Mouse (Mus musculus) midbrain, embryonic 13.5 days (tissue): Measurements from ENCODE around the gene Mb21d2. TPM values are rescaled to one million over a fixed set of nuclear protein-coding genes. Genes with fewer than 3 reads are reported as not detected.
A peak's percentile ranks its signal among the peaks of the same experiment; 100 is the strongest.

Source experiments
- ATAC-seq: fragments of 200-750 bp; cut with Nextera tagmentation; 2 replicates; pipeline ENCODE4 v1.8.0; 2017; ENCODE audit warnings: mild to moderate bottlenecking, moderate TSS enrichment, moderate library complexity
- H3K27ac ChIP-seq: fragments of 300-500 bp; sonication (generic); 2 replicates; pipeline ENCODE4 v1.5.1; 2015; ENCODE audit warnings: inconsistent platforms, mild to moderate bottlenecking, moderate library complexity
- H3K27me3 ChIP-seq: fragments of 300-500 bp; sonication (generic); 2 replicates; pipeline ENCODE4 v1.6.1; 2015; ENCODE audit warnings: mild to moderate bottlenecking, inconsistent platforms
- H3K36me3 ChIP-seq: fragments of 300-500 bp; sonication (generic); 2 replicates; pipeline ENCODE4 v1.6.1; 2015; ENCODE audit warnings: mild to moderate bottlenecking, inconsistent platforms
- H3K4me1 ChIP-seq: fragments of 300-500 bp; sonication (generic); replicated peaks from 2 replicates; pipeline ENCODE4 v1.6.1; 2015; ENCODE audit warnings: inconsistent platforms
- H3K4me2 ChIP-seq: fragments of 300-500 bp; sonication (generic); replicated peaks from 2 replicates; pipeline ENCODE4 v1.6.1; 2015; ENCODE audit warnings: moderate library complexity, mild to moderate bottlenecking, inconsistent platforms
- H3K4me3 ChIP-seq: fragments of 300-500 bp; sonication (generic); replicated peaks from 2 replicates; pipeline ENCODE4 v1.5.1; 2015; ENCODE audit warnings: mild to moderate bottlenecking, inconsistent platforms
- H3K9ac ChIP-seq: fragments of 300-500 bp; sonication (generic); replicated peaks from 2 replicates; pipeline ENCODE4 v1.6.1; 2015; ENCODE audit warnings: mild to moderate bottlenecking, inconsistent platforms
- H3K9me3 ChIP-seq: fragments of 300-500 bp; sonication (generic); 2 replicates; pipeline ENCODE4 v1.6.1; 2016; ENCODE audit warnings: mild to moderate bottlenecking, inconsistent platforms
- WGBS: fragments of 180-500 bp; shearing (Covaris S2); methylation state at CpG from one replicate; pipeline ENCODE4 v1.1.7; 2015; 5-methylcytosine and 5-hydroxymethylcytosine counted together
- polyA plus RNA-seq: library from polyadenylated mRNA; unstranded; fragments of >200 nt; fragmentation: Nextera tagmentation; extraction: Ambion mirVana; gene quantifications from 2 replicates; pipeline ENCODE4 v1.2.1, GENCODE M21; 2015

Mb21d2 gene
- polyA plus RNA-seq, 1 experiment from 2014 or later = 8.5 TPM

DNA sequence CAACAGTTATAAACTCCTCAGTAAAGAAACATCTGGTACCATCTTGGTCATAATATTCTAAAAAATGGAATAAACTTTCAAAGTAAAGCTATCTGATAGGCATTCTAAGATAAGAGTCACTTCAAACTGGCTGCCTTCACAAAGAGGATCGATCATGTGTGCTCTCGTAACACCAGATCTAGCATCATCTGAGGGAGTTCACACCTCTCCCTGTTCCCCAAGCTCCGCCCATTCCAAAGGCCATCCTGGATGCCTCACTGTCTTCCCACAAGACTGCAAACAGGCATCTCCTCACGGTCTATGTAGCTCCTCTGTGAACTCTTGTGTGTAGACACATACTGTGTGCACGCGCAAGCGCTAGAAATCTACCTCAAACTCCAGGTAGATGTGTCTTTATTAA, 32.9 kb downstream of the Mb21d2 start:
- Histone ChIP-seq H3K4me3 (no peak overlapping the region), H3K9me3 (no peaks in the 10 kb centered on the region), H3K27ac (no peak overlapping the region), H3K9ac (no peak overlapping the region), H3K36me3 (no peaks in the 10 kb centered on the region), H3K27me3 (no peaks in the 10 kb centered on the region), H3K4me2 (no peak overlapping the region), H3K4me1 (peaks cover 25% of the 10 kb centered on the region)
- 96% methylated on average over 7 of the region's 7 CpGs for WGBS
- ATAC-seq = no peak

DNA sequence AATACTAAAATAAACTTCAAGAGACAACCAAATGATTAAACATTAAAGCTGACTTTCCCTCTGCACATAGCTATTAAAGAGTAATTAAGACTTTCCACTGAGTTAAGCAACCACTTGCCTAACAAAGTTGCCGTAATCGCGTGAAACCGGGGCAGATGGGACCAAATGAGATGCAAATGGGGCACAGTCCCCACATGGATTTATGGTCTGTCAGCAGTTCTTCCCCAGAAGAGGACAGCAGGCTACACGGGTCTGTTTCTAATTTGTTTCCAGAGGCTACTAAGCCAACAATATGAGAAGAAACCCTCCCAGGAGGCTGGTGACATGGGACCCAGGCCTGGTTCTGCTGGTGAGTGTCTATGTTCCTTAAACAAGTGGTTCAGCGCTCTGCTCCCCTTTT, 34.6 kb downstream of the Mb21d2 start:
- ATAC-seq = no peak
- Histone ChIP-seq H3K4me2 (no peak overlapping the region), H3K36me3 (peaks cover 2% of the 10 kb centered on the region), H3K27me3 (no peaks in the 10 kb centered on the region), H3K4me3 (no peak overlapping the region), H3K9ac (no peak overlapping the region), H3K4me1 (peaks cover 18% of the 10 kb centered on the region), H3K27ac (no peak overlapping the region), H3K9me3 (peaks cover 1% of the 10 kb centered on the region; the same call in 1 of the 2 replicates)
- 58% methylated on average over 6 of the region's 6 CpGs for WGBS

- 35% methylated on average over 5 of the region's 5 CpGs for WGBS
- Histone ChIP-seq H3K9ac (no peak overlapping the region), H3K27me3 (no peaks in the 10 kb centered on the region), H3K36me3 (peaks cover 6% of the 10 kb centered on the region), H3K9me3 (peaks cover 10% of the 10 kb centered on the region; the same call in 1 of the 2 replicates), H3K27ac (no peak overlapping the region), H3K4me1 (peaks cover 4% of the 10 kb centered on the region), H3K4me2 (no peak overlapping the region), H3K4me3 (no peak overlapping the region)
- ATAC-seq = no peak
These were observed 36.2 kb downstream of the Mb21d2 start for GRCm38 (mm10) chr16:28893266-28893665.

DNA sequence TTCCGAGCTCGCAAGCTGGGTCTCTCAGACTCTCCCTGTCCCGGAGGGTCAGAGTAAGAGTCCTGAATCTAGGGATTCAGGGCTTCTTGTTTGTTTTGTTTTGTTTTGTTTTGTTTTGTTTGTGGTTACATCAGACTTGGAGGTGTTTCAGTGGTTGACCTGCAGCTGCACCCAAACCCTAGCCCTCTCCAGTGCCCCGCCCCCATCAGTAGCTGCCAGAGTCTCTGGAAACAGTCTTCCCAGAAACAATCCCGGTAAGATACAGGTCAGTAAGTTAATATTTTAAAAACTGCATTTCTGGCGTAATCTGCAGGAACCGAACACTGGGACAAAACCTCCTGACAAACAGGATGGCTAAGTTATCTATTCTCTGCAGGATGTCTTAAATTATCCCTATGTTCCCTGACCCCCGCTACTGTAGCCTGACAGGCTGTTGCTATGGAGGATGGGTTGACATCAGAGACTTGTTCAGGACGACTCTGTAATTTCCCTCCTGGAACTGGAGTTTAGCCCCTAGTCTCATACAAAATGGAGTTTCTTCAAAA, 43.2 kb downstream of the Mb21d2 start:
- Histone ChIP-seq H3K9ac (no peak overlapping the region), H3K36me3 (peaks cover 6% of the 10 kb centered on the region), H3K4me3 (no peak overlapping the region), H3K4me1 (peaks cover 36% of the 10 kb centered on the region), H3K27ac (no peak overlapping the region), H3K27me3 (no peaks in the 10 kb centered on the region), H3K9me3 (peaks cover 10% of the 10 kb centered on the region; the same call in 1 of the 2 replicates), H3K4me2 (no peak overlapping the region)
- no peak for ATAC-seq
- 82% methylated on average over 9 of the region's 9 CpGs for WGBS

DNA sequence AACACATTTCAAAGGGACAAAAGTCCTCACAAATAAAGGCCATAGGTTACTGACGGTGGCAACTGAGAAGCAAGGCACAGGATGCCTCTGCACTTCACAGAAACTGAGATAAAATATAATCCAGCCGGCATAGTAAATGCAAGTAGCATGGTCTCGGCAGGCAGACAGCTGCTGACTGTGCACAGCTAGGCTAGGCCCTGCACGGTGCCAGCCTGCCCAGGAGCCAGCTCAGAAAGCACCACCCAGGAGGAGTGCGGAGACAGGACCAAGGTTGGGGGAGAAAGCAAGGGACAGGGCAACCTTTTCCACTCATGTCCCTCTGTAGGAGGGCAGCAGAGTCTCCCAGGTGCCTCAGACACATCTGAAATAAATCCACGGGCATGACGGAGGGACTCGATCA, 44.0 kb downstream of the Mb21d2 start:
- no peak overlapping the region for H3K9ac ChIP-seq
- H3K4me2 ChIP-seq = no peak overlapping the region
- no peak overlapping the region for H3K4me3 ChIP-seq
- H3K27me3 ChIP-seq = no peaks in the 10 kb centered on the region
- peaks cover 10% of the 10 kb centered on the region; the same call in 1 of the 2 replicates for H3K9me3 ChIP-seq
- 71% methylated on average over 8 of the region's 8 CpGs for WGBS
- H3K4me1 ChIP-seq = peaks cover 44% of the 10 kb centered on the region
- ATAC-seq = peak; percentile 51; the same call in 1 of the 2 replicates
- peaks cover 6% of the 10 kb centered on the region for H3K36me3 ChIP-seq
- no peak overlapping the region; the same call in 1 of the 2 replicates for H3K27ac ChIP-seq

GRCm38 (mm10) chr16:28884661-28885060, 44.8 kb downstream of the Mb21d2 start:
- Histone ChIP-seq H3K4me3 (no peak overlapping the region), H3K27me3 (no peaks in the 10 kb centered on the region), H3K27ac (no peak overlapping the region), H3K4me1 (peaks cover 50% of the 10 kb centered on the region), H3K4me2 (no peak overlapping the region), H3K36me3 (peaks cover 2% of the 10 kb centered on the region), H3K9ac (no peak overlapping the region), H3K9me3 (0 out of 2 replicates have a peak, but pooled peaks cover 6% of the 10 kb centered on the region)
- no peak for ATAC-seq
- 92% methylated on average over 5 of the region's 5 CpGs for WGBS

- no peaks in the 10 kb centered on the region for H3K27me3 ChIP-seq
- ATAC-seq = no peak
- H3K4me3 ChIP-seq = no peak overlapping the region
- no peak overlapping the region for H3K4me2 ChIP-seq
- 72% methylated on average over 8 of the region's 8 CpGs for WGBS
- no peak overlapping the region for H3K9ac ChIP-seq
- H3K36me3 ChIP-seq = no peaks in the 10 kb centered on the region
- no peaks in the 10 kb centered on the region for H3K9me3 ChIP-seq
- H3K27ac ChIP-seq = peak overlapping the region; percentile 17; the same call in 1 of the 2 replicates
- peaks cover 56% of the 10 kb centered on the region for H3K4me1 ChIP-seq
These were observed 45.8 kb downstream of the Mb21d2 start for GRCm38 (mm10) chr16:28883649-28884048.

DNA sequence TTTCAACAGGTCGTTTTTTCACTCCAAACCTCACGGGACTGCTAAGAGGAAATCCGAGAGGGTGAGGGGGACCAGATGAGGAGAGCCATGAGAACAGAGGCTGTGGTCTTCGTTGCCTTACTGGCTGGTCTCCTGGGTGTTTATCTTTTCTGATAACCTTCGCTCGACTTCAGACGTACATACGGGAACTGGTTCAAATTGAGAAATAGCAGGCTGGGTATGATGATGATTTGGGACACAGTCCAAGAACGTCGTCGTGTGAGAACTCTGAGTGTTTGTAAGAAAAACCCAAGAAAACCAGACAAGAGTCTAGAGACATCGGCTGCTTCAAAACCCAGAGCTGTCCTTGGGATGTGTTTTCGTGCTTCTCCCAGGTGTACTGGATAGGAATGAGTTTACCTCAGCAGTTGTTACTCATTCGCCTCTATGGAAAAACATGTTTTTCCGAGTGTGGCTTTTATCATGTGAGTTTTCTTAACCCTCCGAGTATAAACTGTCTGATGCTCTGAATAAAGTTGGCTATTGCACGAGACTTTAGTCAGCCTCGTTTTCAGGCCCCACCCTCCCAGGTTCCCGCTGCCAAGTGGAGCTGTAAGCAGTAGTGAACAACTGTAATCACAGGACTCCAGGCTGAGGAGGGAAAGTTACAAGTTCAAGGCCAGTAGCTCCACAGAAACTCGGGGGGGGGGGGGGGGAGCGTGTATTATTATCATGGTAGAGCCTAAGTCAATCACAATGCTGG, 46.6 kb downstream of the Mb21d2 start:
- H3K4me2 ChIP-seq = no peak overlapping the region
- H3K36me3 ChIP-seq = no peaks in the 10 kb centered on the region
- H3K4me3 ChIP-seq = no peak overlapping the region
- no peak for ATAC-seq
- no peak overlapping the region for H3K27ac ChIP-seq
- no peaks in the 10 kb centered on the region for H3K27me3 ChIP-seq
- peaks cover 59% of the 10 kb centered on the region for H3K4me1 ChIP-seq
- WGBS = 92% methylated on average over 21 of the region's 21 CpGs
- H3K9me3 ChIP-seq = no peaks in the 10 kb centered on the region
- no peak overlapping the region for H3K9ac ChIP-seq

GRCm38 (mm10) chr16:28881787-28882186, 47.7 kb downstream of the Mb21d2 start:
- Histone ChIP-seq H3K36me3 (no peaks in the 10 kb centered on the region), H3K27me3 (no peaks in the 10 kb centered on the region), H3K27ac (no peak overlapping the region), H3K9ac (no peak overlapping the region), H3K9me3 (no peaks in the 10 kb centered on the region), H3K4me2 (no peak overlapping the region), H3K4me1 (peaks cover 67% of the 10 kb centered on the region), H3K4me3 (no peak overlapping the region)
- ATAC-seq = no peak
- 75% methylated on average over 8 of the region's 8 CpGs for WGBS

DNA sequence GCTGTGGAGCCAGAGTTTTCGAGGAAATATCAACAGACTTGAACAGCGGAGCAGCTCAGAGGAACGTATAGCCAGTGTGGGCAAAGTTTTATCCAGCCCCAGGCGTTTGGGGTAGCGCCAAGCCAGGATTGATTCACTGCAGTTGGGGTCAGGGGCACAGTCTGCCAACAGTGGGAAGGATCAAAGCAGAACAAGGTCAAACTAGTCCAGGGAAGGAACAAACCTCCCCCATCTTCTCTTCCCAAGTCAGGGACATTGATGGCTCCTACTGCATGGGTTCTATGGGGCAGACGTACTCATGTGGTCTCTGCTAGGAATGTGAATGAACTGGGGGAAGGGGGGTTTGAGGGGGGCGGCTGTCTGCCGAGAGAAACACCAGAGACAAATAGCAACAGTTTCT, 48.7 kb downstream of the Mb21d2 start:
- Histone ChIP-seq H3K27me3 (no peaks in the 10 kb centered on the region), H3K4me1 (peaks cover 57% of the 10 kb centered on the region), H3K9ac (no peak overlapping the region), H3K9me3 (no peaks in the 10 kb centered on the region), H3K27ac (no peak overlapping the region), H3K36me3 (no peaks in the 10 kb centered on the region), H3K4me3 (no peak overlapping the region), H3K4me2 (no peak overlapping the region)
- 0 out of 2 replicates have a peak, but pooled peaks have one; percentile 41 for ATAC-seq
- WGBS = 25% methylated on average over 8 of the region's 8 CpGs

DNA sequence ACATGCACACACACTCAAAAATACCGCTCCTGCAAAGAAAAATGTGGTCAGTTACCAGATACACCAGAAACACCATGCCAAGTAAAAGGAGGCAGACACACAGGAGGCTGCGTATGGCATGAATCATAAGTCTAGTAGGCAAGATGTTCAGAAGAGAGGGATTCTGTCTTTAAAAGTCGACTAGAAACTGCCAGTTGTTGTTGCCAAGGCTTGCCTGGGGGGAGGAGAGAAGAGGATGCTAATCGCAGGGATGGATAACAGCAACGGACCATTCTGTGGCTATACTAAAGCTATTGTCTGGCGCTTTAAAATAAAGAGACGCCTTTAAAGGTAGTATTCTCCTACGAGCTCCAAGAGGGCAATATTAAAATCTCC, 49.2 kb downstream of the Mb21d2 start:
- no peak for ATAC-seq
- H3K4me3 ChIP-seq = no peak overlapping the region
- 70% methylated on average over 8 of the region's 8 CpGs for WGBS
- H3K27me3 ChIP-seq = no peaks in the 10 kb centered on the region
- no peaks in the 10 kb centered on the region for H3K9me3 ChIP-seq
- no peak overlapping the region for H3K9ac ChIP-seq
- H3K4me2 ChIP-seq = no peak overlapping the region
- H3K36me3 ChIP-seq = no peaks in the 10 kb centered on the region
- peaks cover 53% of the 10 kb centered on the region for H3K4me1 ChIP-seq
- H3K27ac ChIP-seq = no peak overlapping the region

- Histone ChIP-seq H3K4me1 (peaks cover 53% of the 10 kb centered on the region), H3K9ac (no peak overlapping the region), H3K36me3 (no peaks in the 10 kb centered on the region), H3K27ac (no peak overlapping the region), H3K4me3 (no peak overlapping the region), H3K9me3 (no peaks in the 10 kb centered on the region), H3K4me2 (no peak overlapping the region), H3K27me3 (no peaks in the 10 kb centered on the region)
- WGBS = 93% methylated on average over 12 of the region's 12 CpGs
- no peak; the same call in 1 of the 2 replicates for ATAC-seq
These were observed 49.7 kb downstream of the Mb21d2 start for GRCm38 (mm10) chr16:28879636-28880306.
